Mouse (Mus musculus): ENCODE data around the gene Snx13. TPM values are rescaled to one million over a fixed set of nuclear protein-coding genes. Genes with fewer than 3 reads are reported as not detected.

Gene Snx13
- polyA plus RNA-seq (2014; fragmentation: Nextera tagmentation; extraction: Ambion mirVana), result 21.8 and 23.6 TPM in 2 replicates

DNA sequence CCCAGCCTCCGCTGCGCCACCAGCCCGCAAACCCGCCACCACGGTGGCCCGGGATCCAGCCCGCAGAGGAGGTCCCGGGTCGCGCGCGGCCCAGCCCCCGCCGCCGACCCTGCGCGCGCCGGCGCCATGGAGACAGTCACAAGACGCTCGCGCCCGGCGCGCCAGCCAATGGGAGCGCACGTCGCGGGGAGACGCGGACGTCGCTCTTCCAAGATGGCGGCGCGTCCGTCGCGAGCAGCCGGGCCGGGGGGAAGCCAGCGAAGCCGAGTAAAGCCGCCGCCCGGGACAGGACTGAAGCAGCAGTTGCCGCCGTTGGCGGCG, at the start of gene Snx13:
TSS of gene Snx13 (plus strand) at position 188 of the 321 bp plus-strand sequence.
- DNase-seq (ENCODE audit: low spot score), result peak; percentile 97
- Histone ChIP-seq H3K27ac (ENCODE audit: low read depth, low read length) (peak within 1 kb of the TSS; percentile 91), H3K4me2 (replicated peaks; ENCODE audit: low read depth, low read length) (peak within 1 kb of the TSS; percentile 72), H3K9me3 (ENCODE audit: control insufficient read depth, low read length) (no peaks in the 10 kb centered on the region), H3K27me3 (ENCODE audit: control insufficient read depth, insufficient read depth, low read length) (no peaks in the 10 kb centered on the region), H3K4me1 (replicated peaks; ENCODE audit: control insufficient read depth, insufficient read depth, low read length) (no peaks in the 10 kb centered on the region; the same call in 1 of the 2 replicates), H3K9ac (ENCODE audit: low read depth, low read length) (peak within 1 kb of the TSS; percentile 93), H3K36me3 (ENCODE audit: control insufficient read depth, insufficient read depth, low read length) (no peaks in the 10 kb centered on the region), H3K4me3 (ENCODE audit: low read depth, low read length) (peak within 1 kb of the TSS; percentile 95)
- ATAC-seq (ENCODE audit: low FRiP score), result peak; percentile 98
- WGBS, result under 1% methylated on average over 44 of the region's 51 CpGs

DNA sequence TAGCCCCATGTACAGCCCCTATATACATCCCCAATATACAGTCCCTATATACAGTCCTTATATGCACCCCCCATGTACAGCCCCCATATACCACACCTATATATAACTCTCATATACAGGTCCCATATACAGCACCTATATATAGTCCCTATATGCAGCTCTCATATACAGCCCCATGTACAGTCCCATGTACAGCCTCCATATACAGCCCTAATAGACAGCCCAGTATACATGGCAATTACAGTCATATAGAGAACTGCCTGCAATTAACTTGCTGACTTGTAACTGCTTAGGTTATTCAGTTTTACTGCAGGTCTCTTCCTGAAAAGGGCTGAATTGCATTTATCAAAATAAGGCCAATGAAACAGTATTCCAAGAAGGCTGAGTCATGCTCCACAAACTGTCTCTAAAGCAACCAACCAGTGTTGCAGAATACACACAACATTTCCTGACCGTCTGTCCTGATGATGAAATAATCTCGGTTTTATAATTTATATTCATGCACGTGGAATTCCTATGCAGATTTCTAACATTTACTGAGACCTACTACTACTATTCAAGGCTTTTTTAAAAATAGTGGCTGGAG, 49.3 kb upstream of the Snx13 start:
- no peak overlapping the region for H3K4me2 ChIP-seq (replicated peaks; ENCODE audit: low read depth, low read length)
- no peaks in the 10 kb centered on the region for H3K36me3 ChIP-seq (ENCODE audit: control insufficient read depth, insufficient read depth, low read length)
- no peak overlapping the region for H3K9ac ChIP-seq (ENCODE audit: low read depth, low read length)
- no peaks in the 10 kb centered on the region for H3K9me3 ChIP-seq (ENCODE audit: control insufficient read depth, low read length)
- ATAC-seq (ENCODE audit: low FRiP score), result no peak
- DNase-seq (ENCODE audit: low spot score), result no peak
- no peaks in the 10 kb centered on the region for H3K4me1 ChIP-seq (replicated peaks; ENCODE audit: control insufficient read depth, insufficient read depth, low read length)
- H3K27ac ChIP-seq (ENCODE audit: low read depth, low read length), result no peak overlapping the region
- H3K27me3 ChIP-seq (ENCODE audit: control insufficient read depth, insufficient read depth, low read length), result no peaks in the 10 kb centered on the region
- no peak overlapping the region for H3K4me3 ChIP-seq (ENCODE audit: low read depth, low read length)
- whole genome bisulfite sequencing, result 86% methylated on average over 3 of the region's 3 CpGs

DNA sequence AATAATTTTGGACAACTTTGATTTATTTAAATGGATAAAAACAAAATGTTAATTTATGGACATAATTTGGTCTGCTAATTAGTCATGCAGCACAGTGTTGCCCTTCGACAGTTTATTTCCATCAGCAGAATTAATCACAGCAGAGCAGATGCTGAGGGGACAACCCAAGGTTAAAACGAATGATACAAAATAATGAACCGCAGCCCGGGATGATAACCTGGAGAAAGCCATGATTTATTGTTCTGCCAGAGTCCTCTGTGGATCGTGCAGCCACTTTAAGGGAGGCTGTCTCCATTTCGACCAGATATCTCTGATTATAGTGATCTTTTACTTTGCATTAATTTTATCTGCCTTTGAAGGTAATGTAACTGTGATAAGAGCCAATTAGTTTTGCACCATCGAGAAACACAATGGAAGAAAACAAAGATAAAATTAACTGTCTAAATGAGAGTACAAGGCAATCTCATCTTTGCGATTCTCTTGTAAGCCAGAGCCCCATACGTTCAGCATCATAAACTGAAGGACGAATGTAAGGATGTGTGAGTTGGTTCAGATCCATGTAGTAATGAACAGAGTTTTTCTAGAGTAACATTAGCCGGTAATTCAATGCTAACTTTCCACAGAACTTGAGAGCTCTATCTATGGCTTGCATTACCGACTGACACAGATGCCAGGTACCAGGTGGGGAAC, 48.1 kb upstream of the Snx13 start:
- WGBS, result 74% methylated on average over 12 of the region's 12 CpGs
- Histone ChIP-seq H3K36me3 (ENCODE audit: control insufficient read depth, insufficient read depth, low read length) (no peaks in the 10 kb centered on the region), H3K27ac (ENCODE audit: low read depth, low read length) (no peak overlapping the region), H3K4me1 (replicated peaks; ENCODE audit: control insufficient read depth, insufficient read depth, low read length) (no peaks in the 10 kb centered on the region), H3K27me3 (ENCODE audit: control insufficient read depth, insufficient read depth, low read length) (no peaks in the 10 kb centered on the region), H3K9ac (ENCODE audit: low read depth, low read length) (no peak overlapping the region), H3K9me3 (ENCODE audit: control insufficient read depth, low read length) (no peaks in the 10 kb centered on the region), H3K4me3 (ENCODE audit: low read depth, low read length) (no peak overlapping the region), H3K4me2 (replicated peaks; ENCODE audit: low read depth, low read length) (no peak overlapping the region)
- ATAC-seq (ENCODE audit: low FRiP score) (peak; percentile 57; the same call in 1 of the 2 replicates), DNase-seq (ENCODE audit: low spot score) (no peak)

DNA sequence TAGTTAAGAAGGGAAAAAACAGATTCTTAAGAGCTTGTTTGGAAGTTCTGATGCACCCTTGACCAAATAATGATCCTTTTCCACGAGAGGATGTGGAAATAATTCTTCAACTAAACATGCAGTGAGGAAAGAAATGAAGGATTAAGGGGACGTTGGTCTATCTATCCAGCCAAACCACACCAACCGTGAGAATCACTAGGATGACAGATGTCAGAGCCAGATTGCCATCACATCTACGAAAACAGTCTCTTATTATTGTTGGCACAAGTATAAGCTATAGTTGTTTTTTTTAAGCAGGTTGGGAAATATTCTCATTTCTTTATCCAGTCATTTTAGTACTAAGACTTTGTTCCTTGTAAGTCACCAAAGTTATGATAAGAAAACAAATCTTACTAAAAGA, 46.7 kb upstream of the Snx13 start:
- Histone ChIP-seq H3K27me3 (ENCODE audit: control insufficient read depth, insufficient read depth, low read length) (no peaks in the 10 kb centered on the region), H3K4me1 (replicated peaks; ENCODE audit: control insufficient read depth, insufficient read depth, low read length) (no peaks in the 10 kb centered on the region), H3K27ac (ENCODE audit: low read depth, low read length) (no peak overlapping the region), H3K4me3 (ENCODE audit: low read depth, low read length) (no peak overlapping the region), H3K36me3 (ENCODE audit: control insufficient read depth, insufficient read depth, low read length) (no peaks in the 10 kb centered on the region), H3K9ac (ENCODE audit: low read depth, low read length) (no peak overlapping the region), H3K4me2 (replicated peaks; ENCODE audit: low read depth, low read length) (no peak overlapping the region), H3K9me3 (ENCODE audit: control insufficient read depth, low read length) (no peaks in the 10 kb centered on the region)
- ATAC-seq (ENCODE audit: low FRiP score) (no peak), DNase-seq (ENCODE audit: low spot score) (no peak)
- 70% methylated on average over 4 of the region's 4 CpGs for WGBS

DNA sequence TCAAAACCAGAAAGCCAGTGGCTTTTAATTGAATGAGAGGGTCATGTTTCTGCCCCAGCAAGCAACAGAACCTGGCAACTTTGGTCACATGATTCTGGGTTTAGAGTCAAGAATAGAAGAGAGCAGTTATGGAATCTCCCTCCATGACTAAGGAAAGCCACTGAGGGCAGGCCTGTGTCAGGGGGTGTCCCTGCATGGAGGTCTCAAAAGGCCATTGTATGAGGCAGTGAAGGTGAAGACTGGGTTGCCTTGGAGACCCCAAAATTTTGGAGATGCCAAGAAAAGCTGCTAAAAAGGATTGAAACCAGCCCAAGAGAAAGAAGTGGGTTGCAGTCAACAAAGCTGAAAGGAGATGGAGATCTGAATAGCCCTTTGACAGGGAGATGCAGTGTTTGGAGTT, 41.2 kb upstream of the Snx13 start:
- H3K27me3 ChIP-seq (ENCODE audit: control insufficient read depth, insufficient read depth, low read length), result no peaks in the 10 kb centered on the region
- H3K9ac ChIP-seq (ENCODE audit: low read depth, low read length), result no peak overlapping the region
- H3K4me1 ChIP-seq (replicated peaks; ENCODE audit: control insufficient read depth, insufficient read depth, low read length), result no peaks in the 10 kb centered on the region
- no peak overlapping the region for H3K27ac ChIP-seq (ENCODE audit: low read depth, low read length)
- no peaks in the 10 kb centered on the region for H3K36me3 ChIP-seq (ENCODE audit: control insufficient read depth, insufficient read depth, low read length)
- H3K9me3 ChIP-seq (ENCODE audit: control insufficient read depth, low read length), result no peaks in the 10 kb centered on the region
- DNase-seq (ENCODE audit: low spot score) (no peak), ATAC-seq (ENCODE audit: low FRiP score) (no peak)
- no peak overlapping the region for H3K4me3 ChIP-seq (ENCODE audit: low read depth, low read length)
- H3K4me2 ChIP-seq (replicated peaks; ENCODE audit: low read depth, low read length), result no peak overlapping the region

DNA sequence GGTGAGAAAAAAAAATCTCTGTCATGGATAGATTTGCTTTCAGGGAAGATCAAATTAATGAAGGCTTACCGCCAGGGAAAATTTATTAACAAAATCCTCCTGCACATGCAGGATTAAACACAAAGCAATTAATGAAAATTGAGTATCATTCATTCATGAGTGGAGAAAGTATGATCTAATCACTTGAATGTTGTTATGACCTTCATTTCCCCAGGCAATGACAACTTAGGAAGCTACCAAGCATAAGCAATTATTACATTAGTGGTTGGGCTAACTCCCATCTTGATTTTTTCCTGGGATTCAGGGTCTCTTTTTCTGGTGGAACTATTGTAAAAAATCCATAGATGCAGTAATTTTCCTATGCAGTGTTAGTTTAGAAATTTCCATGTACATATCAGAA, 39.1 kb upstream of the Snx13 start:
- Histone ChIP-seq H3K9ac (ENCODE audit: low read depth, low read length) (no peak overlapping the region), H3K36me3 (ENCODE audit: control insufficient read depth, insufficient read depth, low read length) (no peaks in the 10 kb centered on the region), H3K27me3 (ENCODE audit: control insufficient read depth, insufficient read depth, low read length) (no peaks in the 10 kb centered on the region), H3K4me2 (replicated peaks; ENCODE audit: low read depth, low read length) (no peak overlapping the region), H3K4me1 (replicated peaks; ENCODE audit: control insufficient read depth, insufficient read depth, low read length) (no peaks in the 10 kb centered on the region), H3K9me3 (ENCODE audit: control insufficient read depth, low read length) (no peaks in the 10 kb centered on the region), H3K27ac (ENCODE audit: low read depth, low read length) (no peak overlapping the region), H3K4me3 (ENCODE audit: low read depth, low read length) (no peak overlapping the region)
- DNase-seq (ENCODE audit: low spot score), result no peak
- peak; percentile 58; the same call in 1 of the 2 replicates for ATAC-seq (ENCODE audit: low FRiP score)
- WGBS, result 69% methylated on average over 1 of the region's 1 CpGs

DNA sequence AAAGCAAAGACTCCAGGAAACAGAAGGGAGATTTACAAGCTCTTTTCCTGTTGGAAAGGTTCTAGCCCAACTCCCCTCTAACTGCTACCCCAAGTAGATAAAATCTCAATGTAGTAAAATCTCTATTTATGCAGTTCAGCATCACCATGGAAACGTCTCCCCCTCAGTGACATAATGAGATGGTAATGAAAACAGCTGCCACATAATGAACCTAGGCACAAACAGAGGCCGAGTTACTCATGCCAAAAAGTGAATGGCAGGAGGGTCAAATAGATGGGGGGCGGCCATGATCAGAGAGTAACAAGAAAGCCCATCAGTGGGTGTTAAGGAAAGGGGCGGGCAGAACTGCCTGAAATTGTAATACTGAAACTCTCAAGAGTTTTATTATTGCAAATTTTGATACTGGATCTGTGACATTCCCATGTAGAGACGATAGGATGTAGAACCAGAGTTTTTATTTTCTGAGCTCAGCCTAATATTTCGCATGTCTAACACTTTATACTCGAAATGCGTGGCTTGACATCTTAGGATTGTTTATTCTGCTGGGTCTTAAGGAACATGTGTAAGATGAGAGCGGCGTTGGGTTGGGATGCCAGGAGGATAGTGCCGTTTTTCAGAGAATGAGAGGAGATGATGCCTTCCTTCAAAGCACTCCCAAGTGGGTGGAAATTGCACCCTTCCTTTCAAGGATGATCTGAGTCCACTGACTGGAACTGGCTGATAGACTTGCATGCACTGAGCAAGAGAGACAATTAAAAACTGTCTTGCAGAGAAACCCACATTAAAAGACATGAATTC, 38.4 kb upstream of the Snx13 start:
- peak; percentile 64 for DNase-seq (ENCODE audit: low spot score)
- no peaks in the 10 kb centered on the region for H3K9me3 ChIP-seq (ENCODE audit: control insufficient read depth, low read length)
- H3K4me1 ChIP-seq (replicated peaks; ENCODE audit: control insufficient read depth, insufficient read depth, low read length), result no peaks in the 10 kb centered on the region
- H3K27ac ChIP-seq (ENCODE audit: low read depth, low read length), result no peak overlapping the region
- H3K36me3 ChIP-seq (ENCODE audit: control insufficient read depth, insufficient read depth, low read length), result no peaks in the 10 kb centered on the region
- no peak overlapping the region for H3K4me3 ChIP-seq (ENCODE audit: low read depth, low read length)
- 46% methylated on average over 11 of the region's 11 CpGs for WGBS
- no peaks in the 10 kb centered on the region for H3K27me3 ChIP-seq (ENCODE audit: control insufficient read depth, insufficient read depth, low read length)
- ATAC-seq (ENCODE audit: low FRiP score), result peak; percentile 96
- H3K9ac ChIP-seq (ENCODE audit: low read depth, low read length), result no peak overlapping the region
- no peak overlapping the region for H3K4me2 ChIP-seq (replicated peaks; ENCODE audit: low read depth, low read length)

DNA sequence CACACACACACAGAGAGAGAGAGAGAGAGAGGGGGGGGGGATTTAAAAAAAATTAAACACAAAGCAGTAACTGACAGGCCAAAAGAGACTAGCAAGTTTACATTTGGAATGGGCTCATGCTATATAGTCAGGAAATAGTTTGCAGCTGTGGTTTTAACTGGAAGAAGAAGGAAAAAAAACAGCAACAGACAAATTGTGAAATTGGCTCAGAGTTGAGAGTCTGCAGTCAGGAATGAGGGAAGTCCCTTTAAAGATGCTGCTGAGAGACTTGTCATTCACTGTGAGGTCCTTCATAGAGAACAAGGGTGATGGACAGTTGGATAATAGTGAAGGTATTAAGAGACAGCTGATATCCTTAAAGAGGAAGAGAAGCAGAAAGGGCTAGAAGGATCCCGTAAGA, 35.5 kb upstream of the Snx13 start:
- Histone ChIP-seq H3K9ac (ENCODE audit: low read depth, low read length) (no peak overlapping the region), H3K4me3 (ENCODE audit: low read depth, low read length) (no peak overlapping the region), H3K4me2 (replicated peaks; ENCODE audit: low read depth, low read length) (no peak overlapping the region), H3K9me3 (ENCODE audit: control insufficient read depth, low read length) (no peaks in the 10 kb centered on the region), H3K27ac (ENCODE audit: low read depth, low read length) (no peak overlapping the region), H3K36me3 (ENCODE audit: control insufficient read depth, insufficient read depth, low read length) (no peaks in the 10 kb centered on the region), H3K4me1 (replicated peaks; ENCODE audit: control insufficient read depth, insufficient read depth, low read length) (no peaks in the 10 kb centered on the region), H3K27me3 (ENCODE audit: control insufficient read depth, insufficient read depth, low read length) (no peaks in the 10 kb centered on the region)
- WGBS, result 70% methylated on average over 1 of the region's 1 CpGs
- ATAC-seq (ENCODE audit: low FRiP score) (no peak), DNase-seq (ENCODE audit: low spot score) (no peak)
